Mouse (Mus musculus) macrophage (primary cell): ENCODE data around the gene Eno1. TPM values are rescaled to one million over a fixed set of nuclear protein-coding genes. Genes with fewer than 3 reads are reported as not detected.
A peak's percentile ranks its signal among the peaks of the same experiment; 100 is the strongest.

Source experiments
- H3K27ac ChIP-seq: fragments of 350-480 bp; formaldehyde crosslinking; 2 replicates; pipeline ENCODE4 v1.9.0; 2021
- H3K36me3 ChIP-seq: fragments of 350-480 bp; formaldehyde crosslinking; 2 replicates; pipeline ENCODE4 v1.9.0; 2021; ENCODE audit errors: inconsistent target
- H3K4me3 ChIP-seq: fragments of 350-480 bp; formaldehyde crosslinking; 2 replicates; pipeline ENCODE4 v1.9.0; 2021; ENCODE audit errors: inconsistent target
- H3K79me2 ChIP-seq: fragments of 350-480 bp; formaldehyde crosslinking; 2 replicates; pipeline ENCODE4 v1.9.0; 2021; ENCODE audit errors: inconsistent target
- WGBS: methylation state at CpG from one replicate; pipeline ENCODE4 v1.1.7; 2026; ENCODE audit warnings: inconsistent platforms; ENCODE audit not compliant: missing documents; 5-methylcytosine and 5-hydroxymethylcytosine counted together
- polyA plus RNA-seq: library from polyadenylated mRNA; stranded (reverse); fragments of 250-400 nt; gene quantifications from 3 replicates; pipeline ENCODE4 v1.2.4, GENCODE M21; 2018; ENCODE audit warnings: inconsistent platforms

The Eno1 gene
- polyA plus RNA-seq, 1 experiment from 2014 or later, result 167 TPM

- H3K36me3 ChIP-seq, result no peaks in the 10 kb centered on the region
These were observed 19.4 kb upstream of the Eno1 start for GRCm38 (mm10) chr4:150217042-150217554.

GRCm38 (mm10) chr4:150217935-150218334, 18.6 kb upstream of the Eno1 start:
- no peaks in the 10 kb centered on the region for H3K79me2 ChIP-seq
- H3K36me3 ChIP-seq, result no peaks in the 10 kb centered on the region
- no peak overlapping the region for H3K27ac ChIP-seq
- no peak overlapping the region for H3K4me3 ChIP-seq
- no CpG with 5 or more reads among the region's 1 CpGs for WGBS

More at GRCm38 (mm10) chr4:150217042-150217554, 19.4 kb upstream of the Eno1 start:
- H3K4me3 ChIP-seq, result no peak overlapping the region
- H3K79me2 ChIP-seq, result no peaks in the 10 kb centered on the region
- H3K27ac ChIP-seq, result peak overlapping the region; percentile 29
- WGBS, result 28% methylated on average over 4 of the region's 5 CpGs

DNA sequence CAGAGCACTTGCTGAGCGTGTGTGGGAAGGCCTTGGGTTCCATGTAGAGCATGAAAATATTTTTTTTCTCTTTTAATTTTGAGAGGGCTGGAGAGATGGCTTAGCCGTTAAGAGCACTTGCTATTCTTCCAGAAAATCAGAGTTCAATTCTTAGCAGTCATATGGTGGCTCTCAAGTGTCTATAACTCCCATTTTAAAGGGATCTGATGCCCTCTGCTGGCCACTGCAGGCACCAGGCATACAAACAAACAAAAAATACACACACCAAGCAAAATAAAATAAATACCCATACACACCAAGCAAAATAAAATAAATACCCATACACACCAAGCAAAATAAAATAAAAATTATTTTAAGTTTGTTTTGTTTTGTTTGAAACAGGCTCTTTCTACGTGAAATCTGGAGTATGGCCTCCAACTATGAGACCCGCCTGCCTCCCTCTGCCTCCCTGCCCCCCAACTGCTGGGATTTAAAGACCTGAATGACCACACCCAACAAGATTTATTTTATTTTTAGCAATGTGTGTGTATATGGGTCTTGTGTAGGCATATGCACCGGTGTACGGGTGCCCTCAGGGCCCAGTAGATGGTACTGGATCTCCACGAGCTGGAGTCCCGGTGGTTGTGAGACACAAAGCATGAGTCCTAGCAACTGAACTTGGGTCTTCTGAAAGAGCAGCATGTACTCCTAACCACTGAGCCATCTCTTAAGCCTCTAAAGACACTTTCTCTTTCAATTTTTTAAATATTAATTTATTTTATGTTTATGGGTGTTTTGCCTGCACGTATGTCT, 16.8 kb upstream of the Eno1 start:
- Histone ChIP-seq H3K4me3 (no peak overlapping the region), H3K36me3 (no peaks in the 10 kb centered on the region), H3K79me2 (no peaks in the 10 kb centered on the region), H3K27ac (no peak overlapping the region)
- WGBS, result 73% methylated on average over 9 of the region's 9 CpGs

DNA sequence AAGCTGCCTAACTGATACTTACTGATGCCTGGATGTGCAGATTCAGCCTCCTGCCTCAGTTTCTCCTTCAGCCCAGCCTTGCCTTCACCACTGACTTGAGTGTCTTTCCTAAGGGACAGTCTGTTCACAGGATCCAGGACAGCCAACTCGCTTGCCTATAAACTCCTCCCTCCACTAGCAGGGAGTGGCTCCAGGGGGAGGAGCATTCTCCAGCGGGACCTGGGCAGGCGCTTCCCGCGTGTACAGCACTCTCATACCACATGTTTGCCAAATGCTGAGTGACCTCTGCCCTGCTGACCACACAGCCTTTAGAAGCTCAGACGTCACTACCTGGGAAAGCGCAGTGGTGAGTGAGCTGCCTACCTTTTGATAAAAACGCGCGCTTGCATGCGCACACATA, 15.9 kb upstream of the Eno1 start:
- H3K27ac ChIP-seq, result no peak overlapping the region
- 50% methylated on average over 11 of the region's 11 CpGs for WGBS
- no peaks in the 10 kb centered on the region for H3K36me3 ChIP-seq
- no peaks in the 10 kb centered on the region for H3K79me2 ChIP-seq
- no peak overlapping the region for H3K4me3 ChIP-seq

DNA sequence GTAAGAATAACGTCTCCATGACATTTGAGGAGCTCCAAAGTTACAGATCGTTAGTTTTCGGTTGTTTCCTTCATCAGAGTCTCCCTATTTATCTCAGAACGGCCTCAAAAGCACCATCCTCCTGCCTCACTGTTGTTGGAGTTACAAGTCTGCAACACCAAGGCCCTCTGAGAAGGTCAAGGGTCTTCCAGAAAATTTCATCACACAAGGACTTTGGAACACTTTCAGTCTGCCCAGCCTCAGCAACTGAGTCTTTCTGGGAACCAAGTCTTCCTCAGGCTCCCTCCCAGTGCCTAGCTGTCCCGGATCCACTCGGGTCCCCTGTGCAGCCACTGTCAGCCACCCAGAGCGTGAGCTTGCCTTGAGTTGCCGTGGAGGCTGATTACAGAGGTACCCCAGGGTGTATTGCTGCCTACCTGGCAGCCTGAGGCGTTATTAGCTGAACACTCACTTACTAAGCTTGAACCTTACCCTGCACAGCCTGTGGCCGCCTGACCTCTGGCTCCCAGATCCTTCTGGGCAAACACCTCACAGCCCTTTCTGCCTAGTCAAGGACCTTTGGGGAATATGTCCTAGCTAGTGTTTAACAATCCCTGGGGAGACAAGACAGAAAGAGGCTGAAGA, 15.4 kb upstream of the Eno1 start:
- Histone ChIP-seq H3K27ac (no peak overlapping the region), H3K4me3 (no peak overlapping the region), H3K36me3 (no peaks in the 10 kb centered on the region), H3K79me2 (no peaks in the 10 kb centered on the region)
- WGBS, result 82% methylated on average over 10 of the region's 10 CpGs

GRCm38 (mm10) chr4:150223830-150224229, 12.7 kb upstream of the Eno1 start:
- 91% methylated on average over 4 of the region's 4 CpGs for WGBS

DNA sequence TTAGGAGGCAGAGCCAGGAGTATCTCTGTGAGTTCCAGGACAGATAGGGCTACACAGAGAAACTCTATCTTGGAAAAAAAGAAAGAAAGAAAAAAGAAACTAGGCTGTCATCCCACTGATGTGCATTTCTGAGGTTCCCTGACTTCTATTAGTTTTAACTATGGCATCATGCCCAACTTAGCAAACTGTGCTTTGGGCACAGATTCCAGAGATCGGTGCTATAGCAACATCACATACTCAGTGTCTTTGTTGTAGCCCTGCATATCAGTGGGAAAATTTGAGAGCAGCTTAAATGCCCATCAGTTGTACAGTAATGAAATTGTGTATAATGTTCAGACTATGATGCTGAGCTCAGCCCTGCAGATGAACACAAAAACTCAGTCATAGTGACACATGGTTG, 10.8 kb upstream of the Eno1 start:
- WGBS, result 93% methylated on average over 1 of the region's 1 CpGs
- Histone ChIP-seq H3K27ac (no peak overlapping the region), H3K36me3 (no peaks in the 10 kb centered on the region), H3K79me2 (no peaks in the 10 kb centered on the region), H3K4me3 (no peak overlapping the region)

More at GRCm38 (mm10) chr4:150223830-150224229, 12.7 kb upstream of the Eno1 start:
- H3K79me2 ChIP-seq, result no peaks in the 10 kb centered on the region
- H3K4me3 ChIP-seq, result no peak overlapping the region
- no peak overlapping the region for H3K27ac ChIP-seq
- no peaks in the 10 kb centered on the region for H3K36me3 ChIP-seq

- WGBS, result 48% methylated on average over 7 of the region's 7 CpGs
- Histone ChIP-seq H3K79me2 (no peaks in the 10 kb centered on the region), H3K36me3 (no peaks in the 10 kb centered on the region), H3K27ac (peak overlapping the region; percentile 53), H3K4me3 (no peak overlapping the region)
These were observed 9.5 kb upstream of the Eno1 start for GRCm38 (mm10) chr4:150226818-150227688.

- Histone ChIP-seq H3K79me2 (no peaks in the 10 kb centered on the region), H3K36me3 (no peaks in the 10 kb centered on the region), H3K4me3 (no peak overlapping the region), H3K27ac (no peak overlapping the region)
- WGBS, result 91% methylated on average over 6 of the region's 7 CpGs
These were observed 7.8 kb upstream of the Eno1 start for GRCm38 (mm10) chr4:150228581-150229348.

DNA sequence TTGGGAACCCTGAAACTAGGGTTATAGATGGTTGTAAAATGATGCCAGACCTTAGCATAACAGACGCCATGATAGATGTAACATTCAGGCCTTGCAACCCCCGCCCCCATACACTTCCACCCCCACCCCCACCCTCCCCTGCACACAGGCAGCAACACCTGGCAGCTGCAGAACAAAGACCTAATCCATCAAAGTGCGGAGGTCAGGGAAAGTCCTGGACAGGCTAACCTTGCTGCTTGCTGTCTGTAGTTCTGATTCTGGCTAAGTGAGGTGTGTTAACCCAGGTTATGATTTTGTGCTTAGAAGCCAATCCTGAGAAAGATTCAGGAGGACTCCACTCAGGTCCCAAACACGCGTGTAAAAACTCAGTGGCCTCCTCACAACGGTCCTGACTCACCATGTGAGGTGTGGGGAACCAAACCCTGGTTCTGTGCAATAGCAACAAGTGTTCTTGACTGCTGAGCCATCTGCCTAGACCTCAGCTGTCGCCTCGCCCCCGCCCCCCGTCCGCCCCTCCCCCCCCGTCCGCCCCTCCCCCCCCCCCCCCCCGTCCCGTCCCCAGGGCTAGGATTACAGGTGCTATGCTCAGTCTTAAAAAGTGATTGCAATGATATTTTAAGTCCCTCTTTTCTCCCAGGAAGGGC, 6.7 kb upstream of the Eno1 start:
- Histone ChIP-seq H3K27ac (no peak overlapping the region), H3K79me2 (no peaks in the 10 kb centered on the region), H3K36me3 (no peaks in the 10 kb centered on the region), H3K4me3 (no peak overlapping the region)
- WGBS, result 82% methylated on average over 8 of the region's 15 CpGs

DNA sequence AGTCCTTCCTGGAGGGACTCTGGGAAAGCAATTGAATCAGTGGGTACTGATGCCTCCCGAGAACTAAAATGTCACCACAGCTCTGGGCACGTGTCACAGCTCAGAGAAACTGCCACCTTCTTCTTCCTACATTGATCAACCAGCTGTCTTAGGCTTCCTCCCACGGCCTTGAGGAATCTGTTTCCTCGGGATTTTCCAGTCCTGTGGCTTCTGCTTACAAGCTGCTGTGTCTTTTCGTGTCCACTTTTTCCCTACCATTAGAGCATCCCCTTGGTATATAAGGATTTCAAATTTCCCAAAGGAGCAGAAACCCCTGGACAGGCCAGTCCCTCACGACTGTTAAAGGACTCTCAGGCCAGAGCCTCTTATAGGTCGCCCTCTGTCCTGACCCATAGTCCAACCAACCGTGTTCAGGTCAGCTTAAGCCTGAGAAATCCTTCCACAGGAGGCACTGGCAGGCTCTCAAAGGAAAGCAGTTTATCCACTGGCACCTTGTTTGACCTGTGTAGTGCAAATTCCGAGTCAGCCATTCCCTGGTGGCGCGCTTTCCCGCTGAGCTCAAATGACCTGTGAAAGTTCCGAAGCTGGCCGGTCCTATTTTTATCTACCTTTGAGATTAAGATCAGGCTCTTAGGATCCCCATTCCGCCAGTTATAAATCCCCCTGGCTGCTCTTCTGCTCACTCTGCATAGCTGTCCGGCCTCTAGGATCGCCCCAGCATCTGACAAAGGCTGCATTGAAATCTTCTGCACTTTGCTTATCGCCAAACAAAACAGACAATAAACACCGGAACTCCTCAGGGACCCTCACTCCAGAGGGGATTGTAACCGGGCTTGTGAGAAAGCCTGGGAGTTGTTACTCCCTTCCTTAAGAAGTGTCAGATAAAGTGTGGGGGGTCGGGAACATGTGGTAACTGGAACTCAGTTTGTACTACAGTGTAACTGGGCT, 5.8 kb upstream of the Eno1 start:
- Histone ChIP-seq H3K4me3 (no peak overlapping the region), H3K79me2 (no peaks in the 10 kb centered on the region), H3K36me3 (no peaks in the 10 kb centered on the region), H3K27ac (no peak overlapping the region)
- 87% methylated on average over 21 of the region's 21 CpGs for WGBS

- H3K79me2 ChIP-seq, result no peaks in the 10 kb centered on the region
- 92% methylated on average over 7 of the region's 8 CpGs for WGBS
- no peak overlapping the region for H3K4me3 ChIP-seq
- no peaks in the 10 kb centered on the region for H3K36me3 ChIP-seq
- H3K27ac ChIP-seq, result no peak overlapping the region
These were observed 4.7 kb upstream of the Eno1 start for GRCm38 (mm10) chr4:150231871-150232270.
